Mouse (Mus musculus): ENCODE data around the gene Gpatch11. TPM values are rescaled to one million over a fixed set of nuclear protein-coding genes. Genes with fewer than 3 reads are reported as not detected.
"Not testable (repeated sequence)": the region's sequence is repeated elsewhere in the genome, so short reads cannot be mapped to it uniquely, and the experiment has no call there.

Gene Gpatch11
- total RNA-seq (2021), result 10 to 100 TPM; 22.6 to 26.7 TPM
- long read RNA-seq, experiment 1, full-length matches to known transcripts, result 5 of 8 reads
- long read RNA-seq, experiment 1, partial matches to known transcripts, result 0 of 8 reads
- long read RNA-seq, experiment 1, other reads (novel, unspliced or antisense), result 3 of 8 reads
- long read RNA-seq, experiment 2, full-length matches to known transcripts, result 8 of 19 reads
- long read RNA-seq, experiment 2, partial matches to known transcripts, result 6 of 19 reads
- long read RNA-seq, experiment 2, other reads (novel, unspliced or antisense), result 5 of 19 reads

DNA sequence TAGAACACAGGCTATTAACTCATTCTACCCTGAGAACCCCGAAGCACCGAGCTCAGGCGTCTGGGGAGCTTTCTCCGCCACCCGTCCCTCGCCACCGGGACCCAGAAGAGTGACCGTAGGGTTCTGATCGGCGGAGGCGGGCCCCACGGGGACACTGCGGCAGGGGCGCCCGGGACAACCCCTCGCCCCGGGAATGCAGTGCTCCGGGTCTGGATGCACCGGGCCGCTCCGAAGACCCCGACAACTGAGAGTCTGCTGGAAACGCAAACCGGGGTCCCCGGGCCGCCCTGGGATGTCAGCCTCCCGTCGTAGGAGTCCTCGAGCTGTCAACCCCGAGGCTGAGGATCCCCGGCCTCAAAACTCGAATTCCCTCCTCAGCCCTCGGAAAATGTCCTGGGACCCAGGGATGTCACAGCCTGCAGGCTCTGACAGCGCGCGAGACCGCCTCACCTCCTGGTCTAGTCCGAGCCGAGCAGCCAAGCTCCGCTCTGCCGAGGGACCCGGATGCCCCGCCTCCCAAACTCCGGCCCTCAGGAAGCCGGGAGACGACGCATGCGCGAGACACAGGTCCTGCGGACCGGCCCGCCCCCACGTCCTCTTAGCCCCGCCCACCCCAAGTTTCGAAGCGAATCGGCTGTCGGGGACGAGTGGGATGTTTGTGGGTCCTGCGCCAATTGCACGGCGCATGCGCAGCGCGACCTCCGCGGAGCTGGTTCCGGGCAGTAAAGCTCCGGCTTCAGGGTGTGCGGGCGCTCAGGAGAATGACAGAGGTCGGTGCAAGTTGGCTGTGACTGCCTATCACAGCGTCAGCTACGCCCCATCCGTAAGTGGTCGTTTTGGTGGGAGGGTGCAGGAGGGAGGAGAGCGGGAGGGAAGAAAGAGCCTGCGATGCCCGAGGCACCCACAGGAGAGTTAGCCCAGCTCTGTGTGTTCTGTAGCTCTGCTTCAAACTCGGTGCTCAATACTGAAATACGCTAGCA, at the start of gene Gpatch11, which contains the start of gene Heatr5b:
Gpatch11 (plus strand) TSS at position 712 of the 980 bp plus-strand sequence.
Heatr5b (minus strand) TSS at position 509 of the 980 bp plus-strand sequence.
- DNase-seq (ENCODE audit: low spot score in 2 of 2), result peak; percentile 97

- DNase-seq (ENCODE audit: low spot score in 2 of 2), result not testable (repeated sequence)
Measured at GRCm38 (mm10) chr17:78788273-78788672, 47.1 kb upstream of the Gpatch11 start.

DNA sequence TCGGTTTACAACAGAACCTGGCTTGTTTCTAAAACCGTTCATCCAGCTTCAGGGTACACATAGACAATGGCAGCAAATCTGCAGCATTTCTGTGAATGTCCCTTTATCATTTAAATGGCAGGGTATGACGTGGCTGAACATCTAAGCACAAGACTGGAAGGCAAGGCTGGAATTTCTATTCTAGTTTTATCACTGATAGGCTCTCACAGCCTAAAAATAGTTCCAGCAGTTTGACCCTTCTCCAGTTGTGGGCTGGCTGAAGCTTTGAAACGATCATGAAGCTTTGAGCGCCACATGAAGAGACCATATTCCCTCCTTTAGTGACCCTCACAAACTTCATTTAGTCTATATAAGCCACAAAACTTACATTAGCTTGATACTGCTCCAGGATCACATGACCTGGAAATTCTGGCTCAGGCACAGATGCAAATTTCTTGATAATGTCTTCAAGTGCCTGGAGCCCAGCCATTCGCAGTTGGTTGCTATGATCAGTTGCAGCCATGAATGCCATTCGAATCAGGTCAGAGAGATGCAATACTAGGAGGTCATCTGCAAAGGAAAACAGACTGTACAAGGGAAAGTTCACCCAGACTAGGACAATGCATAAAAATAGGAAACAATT, 44.2 kb upstream of the Gpatch11 start:
- no peak for DNase-seq (ENCODE audit: low spot score in 2 of 2)

DNA sequence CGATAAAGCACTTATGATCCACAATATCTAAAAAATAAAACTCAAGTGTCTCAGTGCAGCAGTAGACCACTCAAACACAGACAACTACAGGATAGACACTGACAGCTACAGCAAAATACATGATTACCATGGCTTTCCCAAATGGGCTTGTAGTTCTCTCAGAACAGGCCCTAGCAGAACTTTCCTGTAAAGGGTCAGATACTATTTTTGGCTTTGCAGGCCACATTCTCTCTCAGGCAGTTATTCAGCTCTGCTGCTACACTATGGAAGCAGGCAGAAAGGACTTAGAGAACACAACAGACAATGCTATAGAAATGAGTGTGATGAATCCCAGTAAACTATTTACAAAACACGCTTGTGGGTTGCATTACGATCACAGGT, 43.7 kb upstream of the Gpatch11 start:
- DNase-seq (ENCODE audit: low spot score in 2 of 2), result no peak

DNA sequence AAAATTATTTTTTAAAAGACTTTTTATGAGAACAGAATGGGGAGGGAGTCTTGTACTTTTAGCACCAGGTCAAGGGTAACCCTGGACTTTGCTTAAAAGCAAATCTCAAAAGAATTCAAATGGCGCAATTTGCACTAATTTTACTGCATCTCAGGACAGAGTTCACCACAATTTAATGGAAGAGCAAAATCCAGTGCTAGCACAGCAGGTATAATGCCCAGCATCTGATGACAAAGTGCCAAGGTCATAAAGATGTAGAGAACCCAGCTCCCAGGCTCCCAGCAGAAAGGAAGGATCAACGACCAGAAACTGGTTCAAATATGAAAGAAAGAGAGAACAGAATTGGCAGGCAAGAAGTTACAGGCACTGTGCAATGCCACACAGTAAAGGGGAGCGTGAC, 43.2 kb upstream of the Gpatch11 start:
- no peak for DNase-seq (ENCODE audit: low spot score in 2 of 2)

- DNase-seq (ENCODE audit: low spot score in 2 of 2), result no peak
Measured at GRCm38 (mm10) chr17:78794390-78794789, 41.0 kb upstream of the Gpatch11 start.

GRCm38 (mm10) chr17:78797222-78797621, 38.1 kb upstream of the Gpatch11 start:
- no peak for DNase-seq (ENCODE audit: low spot score in 2 of 2)

DNA sequence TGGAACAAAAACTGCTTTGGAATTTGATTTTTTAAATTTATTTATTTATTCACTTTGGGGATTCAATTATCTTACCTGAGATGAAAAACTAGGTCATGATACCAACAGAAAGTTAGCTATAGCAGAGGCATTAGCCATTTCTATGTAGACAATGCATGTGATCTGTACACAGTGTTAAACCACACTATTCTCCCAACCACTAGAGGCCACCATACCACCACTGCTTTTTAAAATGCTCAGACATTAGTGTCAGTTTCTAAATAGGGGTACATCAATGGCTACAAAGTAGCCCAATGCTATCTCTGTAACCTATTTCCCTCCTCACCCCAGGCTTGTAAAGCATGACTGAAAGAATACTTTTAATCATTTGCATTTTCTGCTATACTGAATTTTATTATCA, 26.3 kb upstream of the Gpatch11 start:
- DNase-seq (ENCODE audit: low spot score in 2 of 2), result no peak

DNA sequence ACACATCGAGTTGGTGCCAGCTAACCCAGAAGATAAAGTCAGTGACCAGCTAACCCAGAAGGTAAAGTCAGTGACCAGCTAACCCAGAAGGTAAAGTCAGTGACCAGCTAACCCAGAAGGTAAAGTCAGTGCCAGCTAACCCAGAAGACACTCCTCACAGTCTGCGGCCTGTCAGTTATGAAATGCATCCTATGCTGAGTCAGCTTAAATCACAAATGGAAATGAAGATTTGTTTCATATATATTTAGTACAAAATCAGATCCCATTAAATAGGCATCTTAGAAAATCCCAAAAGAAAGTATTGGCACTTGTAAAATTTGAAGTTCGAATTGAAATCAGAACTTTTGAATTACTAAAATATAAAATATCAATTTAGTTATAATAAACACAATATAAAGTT, 25.8 kb upstream of the Gpatch11 start:
- no peak for DNase-seq (ENCODE audit: low spot score in 2 of 2)

GRCm38 (mm10) chr17:78824346-78824745, 11.0 kb upstream of the Gpatch11 start:
- DNase-seq (ENCODE audit: low spot score in 2 of 2), result no peak

DNA sequence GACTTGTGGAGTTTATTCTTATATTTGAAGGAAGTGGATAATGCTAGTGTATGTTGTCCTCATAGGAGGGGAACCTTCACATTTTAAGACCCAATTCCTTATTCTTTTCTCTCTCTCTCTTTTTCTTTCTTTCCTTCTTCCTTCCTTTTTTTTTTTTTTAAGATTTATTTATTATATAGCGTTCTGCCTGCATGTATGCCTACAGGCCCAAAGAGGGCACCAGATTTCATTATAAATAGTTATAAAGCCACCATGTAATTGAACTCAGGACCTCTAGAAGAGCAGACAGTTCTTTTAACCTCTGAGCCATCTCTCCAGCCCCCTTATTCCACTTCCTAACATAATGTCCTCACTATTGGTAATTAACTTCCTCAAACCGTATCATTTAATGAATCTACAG, 689 bp downstream of the Gpatch11 start:
- DNase-seq (ENCODE audit: low spot score in 2 of 2), result no peak

GRCm38 (mm10) chr17:78842271-78842928, 7.0 kb downstream of the Gpatch11 start:
- no peak for DNase-seq (ENCODE audit: low spot score in 2 of 2)

DNA sequence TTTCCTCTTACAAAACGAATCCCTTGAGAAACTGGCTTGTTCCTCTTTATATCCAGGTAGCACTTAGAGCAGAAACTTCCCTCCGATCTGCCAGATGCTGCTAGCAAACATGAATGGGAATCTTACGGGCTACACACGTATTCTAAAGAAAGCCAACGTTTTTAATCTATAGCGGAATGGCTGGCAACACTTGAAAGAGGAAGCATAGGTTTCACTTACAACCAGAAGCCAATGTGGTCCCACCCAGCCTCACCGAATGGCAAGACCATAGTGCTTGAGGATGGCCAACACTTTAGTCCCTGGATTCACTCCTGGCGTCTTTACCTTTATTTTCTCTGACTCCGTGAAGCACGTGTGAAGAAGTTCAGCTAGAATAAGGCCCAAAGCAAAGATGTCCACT, 20.9 kb downstream of the Gpatch11 start:
- DNase-seq (ENCODE audit: low spot score in 2 of 2), result no peak

- DNase-seq (ENCODE audit: low spot score in 2 of 2), result no peak
Measured at GRCm38 (mm10) chr17:78873886-78874285, 38.5 kb downstream of the Gpatch11 start.

GRCm38 (mm10) chr17:78881878-78882304, 46.5 kb downstream of the Gpatch11 start:
- DNase-seq (ENCODE audit: low spot score in 2 of 2), result no peak

- DNase-seq (ENCODE audit: low spot score in 2 of 2), result peak; percentile 79
Measured at GRCm38 (mm10) chr17:78882401-78883112, 47.2 kb downstream of the Gpatch11 start, which contains the start of gene Eif2ak2. Gene Eif2ak2 (minus strand): TSS chr17:78882573.

- no peak for DNase-seq (ENCODE audit: low spot score in 2 of 2)
Measured at GRCm38 (mm10) chr17:78883291-78883690, 47.9 kb downstream of the Gpatch11 start.

DNA sequence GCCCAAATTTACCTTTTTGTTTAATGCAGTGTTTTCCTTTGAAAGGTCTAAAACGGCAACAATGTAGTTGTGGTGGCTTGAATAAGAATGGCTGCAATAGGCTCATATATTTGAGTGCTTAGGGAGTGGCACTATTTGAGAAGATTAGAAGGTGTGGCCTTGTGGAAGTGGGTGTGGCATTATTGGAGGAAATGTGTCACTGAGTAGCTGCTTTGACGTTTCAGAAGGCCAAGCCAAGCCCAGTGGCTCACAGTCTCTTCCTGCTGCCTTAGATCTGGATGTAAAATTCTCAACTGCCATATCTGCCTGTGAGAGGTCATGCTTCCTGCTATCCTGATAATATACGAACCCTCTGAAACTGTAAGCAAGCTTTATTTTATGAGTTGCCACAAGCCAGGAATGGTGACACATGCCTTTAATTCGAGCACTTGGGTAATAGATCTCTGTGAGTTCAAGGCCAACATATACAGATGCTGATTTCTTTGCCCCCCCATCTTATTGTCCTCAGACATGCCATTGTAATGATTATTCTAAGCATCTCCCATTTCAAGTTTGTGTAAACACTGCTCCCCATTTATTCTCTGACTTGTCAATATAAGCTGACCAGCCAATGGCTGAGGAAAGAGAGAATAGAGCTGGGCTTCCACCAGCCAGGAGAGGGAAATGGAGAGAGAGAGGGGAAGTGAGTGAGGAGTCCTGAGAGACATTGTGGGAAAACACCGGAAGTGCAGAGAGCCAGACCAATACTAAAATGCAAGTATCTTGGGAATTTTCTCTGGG, 50.1 kb downstream of the Gpatch11 start:
- DNase-seq (ENCODE audit: low spot score in 2 of 2), result no peak

DNA sequence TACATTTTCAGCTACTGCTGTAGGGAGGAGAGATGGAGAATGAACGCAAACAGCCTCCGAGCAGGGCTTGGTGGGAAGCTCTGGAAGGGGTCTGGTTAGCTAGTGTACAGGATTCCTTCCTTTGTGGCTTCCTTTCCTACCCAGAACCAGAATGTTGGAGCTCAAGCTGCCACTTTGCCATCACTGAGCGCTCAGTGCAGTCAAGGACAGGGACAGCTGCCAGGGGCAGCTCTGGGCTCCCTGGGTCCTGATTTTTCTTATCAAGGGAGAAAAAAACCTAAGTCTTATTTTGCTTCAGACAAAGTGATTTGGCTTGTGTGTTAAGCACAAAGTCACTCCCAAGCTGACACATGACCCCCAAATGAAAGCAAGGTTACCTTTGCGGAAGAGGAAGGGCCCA, 53.2 kb downstream of the Gpatch11 start:
- peak in 1 of 2 experiments; percentile 15 for DNase-seq (ENCODE audit: low spot score in 2 of 2)

Measured in adrenal gland, adult 18-20 months (tissue).